Mouse (Mus musculus) spleen, postnatal 4 days (tissue): ENCODE data around the gene Zfp11.
A peak's percentile ranks its signal among the peaks of the same experiment; 100 is the strongest.

Experiments
- DNase-seq, 2 experiments: peaks; one replicate each; pipeline ENCODE4 v3.0.0; 2022; ENCODE audit warnings: low spot score in 2 of 2

Zfp11 gene

DNA sequence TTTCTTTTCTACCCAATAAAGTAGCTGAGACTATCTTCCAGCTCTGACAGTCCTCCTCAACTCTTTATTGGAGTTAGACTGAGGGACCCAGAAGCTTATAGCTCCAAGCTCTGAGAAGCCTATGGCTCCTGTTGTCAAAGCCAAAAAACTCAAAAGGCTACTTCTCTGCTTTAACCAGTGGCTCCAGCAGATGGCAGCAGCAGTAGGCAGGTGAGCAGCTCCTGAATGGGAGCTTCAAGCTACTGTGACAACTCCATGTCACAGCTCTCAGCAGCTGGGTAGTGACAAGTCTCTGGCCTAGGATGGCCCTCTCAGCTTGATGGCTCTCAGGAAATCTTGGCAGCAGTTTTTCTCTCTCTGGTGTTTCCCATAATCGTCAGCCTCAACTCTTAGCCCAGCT is 58.8 kb downstream of the Zfp11 start:
- peak in 1 of 2 experiments; percentile 46 for DNase-seq

DNA sequence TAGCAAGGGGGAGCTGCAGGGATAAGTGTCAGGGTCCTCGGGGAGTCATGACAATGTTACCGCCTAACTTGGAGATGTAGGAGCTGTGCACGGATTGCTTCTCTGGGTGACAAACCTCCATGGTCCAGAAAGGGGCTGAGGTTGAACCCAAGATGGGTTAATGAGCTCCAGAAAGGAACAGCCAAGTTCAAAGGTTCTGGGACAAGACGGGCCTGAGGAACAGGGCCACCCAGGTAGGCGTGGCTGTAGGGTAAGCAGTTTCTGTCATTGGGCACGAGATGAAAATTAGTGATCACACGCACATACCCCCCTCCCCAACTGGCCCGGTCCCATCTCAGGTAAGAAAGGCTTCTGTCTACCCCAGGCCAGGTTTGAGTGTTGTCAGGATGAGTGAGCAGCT is 62.4 kb downstream of the Zfp11 start:
- DNase-seq: no peak
